Mouse (Mus musculus) neutrophil, adult 65 days (primary cell): ENCODE data around the gene Vmn2r54. TPM values are rescaled to one million over a fixed set of nuclear protein-coding genes. Genes with fewer than 3 reads are reported as not detected.

Source experiments
- total RNA-seq: library from RNA; stranded (reverse); gene quantifications from 2 replicates; pipeline ENCODE4 v1.2.4, GENCODE M21; 2023

Vmn2r54 gene
- total RNA-seq, result not detected in 2 replicates

GRCm38 (mm10) chr7:12640219-12640618 is at the start of gene Vmn2r54:
TSS of gene Vmn2r54 (minus strand) at chr7:12640319.

GRCm38 (mm10) chr7:12684903-12685302 is 44.8 kb upstream of the Vmn2r54 start, which contains the start of gene Vmn2r55:
TSS of gene Vmn2r55 (minus strand) at chr7:12685003.

GRCm38 (mm10) chr7:12608688-12609087 is 31.4 kb downstream of the Vmn2r54 start, which contains the start of gene Vmn2r53:
TSS of gene Vmn2r53 (minus strand) at chr7:12608788.

Other genes with a start within 250 kb of the Vmn2r54 start
- not detected in 2 replicates for gene Zfp551, start 217.6 kb downstream of the Vmn2r54 start, total RNA-seq
- gene Zfp606, start 162.0 kb downstream of the Vmn2r54 start, total RNA-seq, result 2.2 and 2.3 TPM in 2 replicates
- gene 2900092C05Rik, start 127.8 kb downstream of the Vmn2r54 start, total RNA-seq, result not detected in 2 replicates
- 0.06 TPM in 1 of 2 replicates, not detected in the other for gene Vmn2r53, start 31.5 kb downstream of the Vmn2r54 start, total RNA-seq
- gene Vmn2r55, start 44.7 kb upstream of the Vmn2r54 start, total RNA-seq, result not detected in 2 replicates
- gene Vmn2r56, start 94.7 kb upstream of the Vmn2r54 start, total RNA-seq, result not detected in 2 replicates
- 3.3 and 4.4 TPM in 2 replicates for gene Zscan18, start 163.3 kb upstream of the Vmn2r54 start, total RNA-seq
- 1.8 and 2.1 TPM in 2 replicates for gene Zfp329, start 178.5 kb upstream of the Vmn2r54 start, total RNA-seq
- 32.5 and 41.6 TPM in 2 replicates for gene Zfp110, start 194.4 kb upstream of the Vmn2r54 start, total RNA-seq
- 0.45 and 1.1 TPM in 2 replicates for gene Zfp128, start 240.9 kb upstream of the Vmn2r54 start, total RNA-seq